In genomic region chr2:135404095-135404494, GRCm38 (mm10) we compare ENCODE assay signal across 34 mouse cellular contexts.
DNase-seq lines count a peak whose midpoint lies in the region; ATAC-seq and TF ChIP-seq lines count a peak whose summit lies in the region.
"Had no signal": no experiment of that assay in that cellular context is flagged by ENCODE, and none has a peak within 500 bp of the region (broad histone marks: within the 10 kb centered on the region; RNA-seq: fewer than 3 reads in every experiment).

No protein-coding gene starts in this region.

- no peak overlapping the region for H3K9ac ChIP-seq in kidney, embryonic 16.5 days (replicated peaks; ENCODE audit: low read length)
- H3K9ac ChIP-seq in intestine, postnatal 0 days (ENCODE audit: low read depth, low read length): no peak overlapping the region
- H3K9ac ChIP-seq: hindbrain, embryonic 12.5 days; liver, embryonic 14.5 days; lung, embryonic 14.5 days; neural tube, embryonic 12.5 days had no signal

- no peak overlapping the region for H3K4me3 ChIP-seq in kidney, adult 2 months (ENCODE audit: insufficient read depth, low read depth, low read length)
- H3K4me3 ChIP-seq in kidney, embryonic 16.5 days (ENCODE audit: low read length): no peak overlapping the region
- H3K4me3 ChIP-seq in intestine, postnatal 0 days (ENCODE audit: low read depth, low read length): no peak overlapping the region
- H3K4me3 ChIP-seq: erythroblast, embryonic 14.5 days; gastrocnemius, adult 2 months; hindbrain, embryonic 12.5 days; myocyte; neural tube, embryonic 12.5 days had no signal

- H3K36me3 ChIP-seq in kidney, adult 2 months (ENCODE audit: control insufficient read depth, insufficient read depth, low read length): no peaks in the 10 kb centered on the region; the same call in none of the 2 replicates
- H3K36me3 ChIP-seq in kidney, embryonic 16.5 days (ENCODE audit: insufficient read depth, low read length): no peaks in the 10 kb centered on the region
- H3K36me3 ChIP-seq in intestine, postnatal 0 days (ENCODE audit: control insufficient read depth, insufficient read depth): no peaks in the 10 kb centered on the region
- H3K36me3 ChIP-seq: hindbrain, embryonic 12.5 days; neural tube, embryonic 12.5 days had no signal

- no peaks in the 10 kb centered on the region for H3K27me3 ChIP-seq in kidney, adult 2 months (replicated peaks; ENCODE audit: control insufficient read depth, insufficient read depth, low read length)
- no peaks in the 10 kb centered on the region for H3K27me3 ChIP-seq in kidney, embryonic 16.5 days (ENCODE audit: insufficient read depth, low read length)
- H3K27me3 ChIP-seq in intestine, postnatal 0 days (replicated peaks; ENCODE audit: control insufficient read depth, insufficient read depth, low read length): no peaks in the 10 kb centered on the region
- H3K27me3 ChIP-seq: CH12.LX; hindbrain, embryonic 12.5 days; neural tube, embryonic 12.5 days had no signal

- no peak overlapping the region for H3K27ac ChIP-seq in kidney, adult 2 months (ENCODE audit: insufficient read depth, low read depth, low read length)
- H3K27ac ChIP-seq in kidney, embryonic 16.5 days (ENCODE audit: low read length): no peak overlapping the region
- H3K27ac ChIP-seq in intestine, postnatal 0 days (ENCODE audit: low read depth, low read length): no peak overlapping the region
- H3K27ac ChIP-seq: gastrocnemius, adult 2 months; hindbrain, embryonic 12.5 days; hindbrain, postnatal 0 days; liver, embryonic 14.5 days; neural tube, embryonic 12.5 days had no signal

- H3K9me3 ChIP-seq in kidney, embryonic 16.5 days (ENCODE audit: low read length): no peaks in the 10 kb centered on the region
- no peaks in the 10 kb centered on the region for H3K9me3 ChIP-seq in intestine, postnatal 0 days (ENCODE audit: control insufficient read depth)
- H3K9me3 ChIP-seq: hindbrain, embryonic 12.5 days; neural tube, embryonic 12.5 days had no signal

- ATAC-seq in kidney, embryonic 16.5 days (ENCODE audit: low FRiP score, low TSS enrichment): no peak
- ATAC-seq in intestine, postnatal 0 days: peak; percentile 96
- ATAC-seq in monocyte, adult 5-6 weeks (replicated peaks; ENCODE audit: insufficient number of reproducible peaks, low FRiP score, low TSS enrichment, poor library complexity, severe bottlenecking): no peak
- ATAC-seq: forebrain, embryonic 16.5 days; midbrain, embryonic 16.5 days; Patski had no signal

- H3K4me1 ChIP-seq in kidney, adult 2 months (ENCODE audit: control insufficient read depth, insufficient read depth, low read length): no peaks in the 10 kb centered on the region
- H3K4me1 ChIP-seq in kidney, embryonic 16.5 days (ENCODE audit: insufficient read depth, low read length): no peaks in the 10 kb centered on the region
- peaks cover 7% of the 10 kb centered on the region; the same call in 1 of the 2 replicates for H3K4me1 ChIP-seq in intestine, postnatal 0 days (replicated peaks; ENCODE audit: control insufficient read depth, insufficient read depth, low read length)

- WGBS in kidney, adult 2 months: 45% methylated on average over 1 of the region's 1 CpGs
- whole genome bisulfite sequencing in kidney, embryonic 16.5 days: 35% methylated on average over 1 of the region's 1 CpGs
- 39% methylated on average over 1 of the region's 1 CpGs for WGBS in intestine, postnatal 0 days

- no peak for TF ChIP-seq CTCF in kidney, adult 2 months (conservative IDR thresholded peaks at IDR 0.05; ENCODE audit: insufficient read depth, insufficient read length, low read depth, low read length)
- TF ChIP-seq CTCF in intestine, postnatal 0 days (IDR thresholded peaks at IDR 0.05; ENCODE audit: low read depth): no peak

- DNase-seq in kidney, adult 2 months: peak; percentile 28
- DNase-seq in NIH3T3 (ENCODE audit: low read depth): peak; percentile 32
- DNase-seq in B cell, adult 2 months: no peak
- no peak for DNase-seq in right cerebral cortex, adult 18-20 months
- DNase-seq: cerebellum, adult 11 months; cerebellum, adult 9-10 months; gastrocnemius, adult 2 months; gastrocnemius, postnatal 36 days; heart, adult 18-20 months; heart, postnatal 36 days; kidney, adult 11 months; kidney, postnatal 10 days; layer of hippocampus, adult 9-11 months; liver; lung, embryonic 14.5 days; lung, postnatal 14 days; right cerebral cortex, postnatal 14 days; thymus, adult 2 months; thymus, postnatal 36 days had no signal

- H3K4me2 ChIP-seq in kidney, embryonic 16.5 days (replicated peaks; ENCODE audit: low read depth, low read length): no peak overlapping the region
- no peak overlapping the region for H3K4me2 ChIP-seq in intestine, postnatal 0 days (replicated peaks; ENCODE audit: low read depth)
- H3K4me2 ChIP-seq: heart, embryonic 11.5 days; hindbrain, embryonic 12.5 days; lung, embryonic 14.5 days; midbrain, embryonic 11.5 days; neural tube, embryonic 12.5 days had no signal

- TF ChIP-seq POLR2A in kidney, adult 2 months (IDR thresholded peaks at IDR 0.05; ENCODE audit: low read depth, low read length): no peak

Comparison
In these comparisons a context has a peak if more than half of its experiments do, and no peak if none do; other contexts are left out.
1. DNase-seq: peak in kidney, adult 2 months (single experiment) and NIH3T3 (single experiment); none in B cell, adult 2 months (0 of 2) and right cerebral cortex, adult 18-20 months (single experiment).